Mouse (Mus musculus): Measurements from ENCODE around the gene 4930432K21Rik.

Gene 4930432K21Rik

GRCm38 (mm10) chr8:84147769-84148530 lies at the start of gene 4930432K21Rik, which contains the start of gene Cc2d1a:
TSS of gene 4930432K21Rik (plus strand) at chr8:84148025.
TSS of gene Cc2d1a (minus strand) at chr8:84147936.
- peak; percentile 94 for DNase-seq (ENCODE audit: inconsistent ontology term)

GRCm38 (mm10) chr8:84098376-84098775 lies 49.4 kb upstream of the 4930432K21Rik start:
- no peak for DNase-seq (ENCODE audit: inconsistent ontology term)

DNA sequence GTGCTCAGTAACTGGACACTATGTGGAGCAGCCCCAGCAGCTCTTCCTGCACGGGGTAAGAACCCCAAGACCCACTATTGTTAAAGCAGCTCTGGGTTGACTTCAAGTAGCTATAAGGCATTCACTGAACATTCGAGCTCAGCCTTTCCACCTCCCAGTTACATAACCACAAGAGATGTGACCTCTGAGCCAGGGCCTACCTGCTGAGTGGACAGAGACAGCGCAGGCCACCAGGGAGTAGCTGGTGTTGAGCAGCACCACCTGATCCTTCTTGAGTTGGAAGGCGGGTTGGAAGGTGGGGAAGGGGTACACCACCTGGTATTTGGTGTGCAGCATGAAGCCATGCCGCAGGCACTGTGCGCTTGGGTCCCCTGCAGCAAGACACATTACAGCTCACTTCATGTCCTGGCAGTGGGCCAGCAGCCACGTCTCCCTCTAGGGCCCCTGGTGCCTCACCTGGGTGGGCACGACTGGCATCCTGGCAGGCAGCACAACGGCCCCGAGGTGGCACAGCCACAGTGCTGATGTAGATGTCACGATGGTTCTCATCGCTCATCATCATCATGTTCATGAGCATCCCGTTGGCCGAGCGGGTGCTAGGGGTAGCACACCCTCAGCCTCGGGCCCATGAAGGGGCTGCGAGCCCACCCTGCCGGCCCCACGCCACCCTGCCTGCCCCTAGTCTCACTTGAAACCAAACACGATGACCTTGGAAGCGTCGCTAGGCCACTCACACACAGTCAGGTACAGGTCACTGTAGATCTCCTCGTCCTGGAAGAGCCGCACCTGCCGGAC lies 46.2 kb upstream of the 4930432K21Rik start:
- no peak for DNase-seq (ENCODE audit: inconsistent ontology term)

GRCm38 (mm10) chr8:84103601-84104000 lies 44.2 kb upstream of the 4930432K21Rik start:
- peak; percentile 42 for DNase-seq (ENCODE audit: inconsistent ontology term)

DNA sequence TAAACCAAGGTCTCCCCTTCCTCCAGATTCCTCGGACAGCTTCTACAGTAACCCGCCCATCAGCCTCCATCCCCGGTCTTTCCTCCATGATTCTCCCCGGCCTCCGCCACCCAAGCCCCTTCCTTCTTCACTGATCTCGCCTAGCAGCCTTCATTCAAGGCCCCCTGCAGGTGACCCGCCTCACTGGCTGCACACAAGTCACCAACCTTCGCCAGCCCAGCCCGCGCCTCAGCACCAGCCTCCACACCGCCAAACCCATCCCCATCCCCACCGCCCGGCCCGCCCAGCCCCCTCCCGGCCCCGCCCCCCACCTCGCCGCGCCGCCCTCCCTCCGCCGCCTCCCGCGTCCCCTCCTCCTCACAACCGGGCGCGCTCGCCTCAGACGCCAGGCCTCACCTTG lies 43.6 kb upstream of the 4930432K21Rik start:
- peak; percentile 81 for DNase-seq (ENCODE audit: inconsistent ontology term)

- DNase-seq (ENCODE audit: inconsistent ontology term): peak; percentile 99
Measured at GRCm38 (mm10) chr8:84104697-84105609, 42.9 kb upstream of the 4930432K21Rik start, which contains the start of gene Dcaf15. TSS of gene Dcaf15 (minus strand) at chr8:84104768.

GRCm38 (mm10) chr8:84105676-84106075 lies 42.1 kb upstream of the 4930432K21Rik start:
- DNase-seq (ENCODE audit: inconsistent ontology term): no peak

- DNase-seq (ENCODE audit: inconsistent ontology term): no peak
Measured at GRCm38 (mm10) chr8:84106216-84107040, 41.4 kb upstream of the 4930432K21Rik start.

DNA sequence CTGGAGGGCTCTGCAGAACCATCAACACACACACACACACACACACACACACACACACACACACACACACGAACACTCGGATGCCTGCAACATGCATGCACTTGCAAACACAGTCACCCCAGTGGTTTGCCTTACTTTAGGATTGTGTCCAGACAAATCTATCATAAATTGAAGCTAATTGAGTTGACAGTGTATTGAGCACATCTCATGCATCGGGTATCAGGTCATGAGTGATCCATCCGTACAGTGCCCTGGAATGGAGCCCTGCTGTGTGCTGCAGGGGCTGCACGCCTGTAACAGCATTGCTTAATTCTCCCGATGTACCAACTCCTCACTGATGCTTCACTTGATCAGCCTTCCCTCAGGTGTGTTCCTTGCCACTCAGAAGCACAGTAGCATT lies 32.2 kb upstream of the 4930432K21Rik start:
- DNase-seq (ENCODE audit: inconsistent ontology term): no peak

- DNase-seq (ENCODE audit: inconsistent ontology term): no peak
Measured at GRCm38 (mm10) chr8:84122151-84122550, 25.7 kb upstream of the 4930432K21Rik start.

DNA sequence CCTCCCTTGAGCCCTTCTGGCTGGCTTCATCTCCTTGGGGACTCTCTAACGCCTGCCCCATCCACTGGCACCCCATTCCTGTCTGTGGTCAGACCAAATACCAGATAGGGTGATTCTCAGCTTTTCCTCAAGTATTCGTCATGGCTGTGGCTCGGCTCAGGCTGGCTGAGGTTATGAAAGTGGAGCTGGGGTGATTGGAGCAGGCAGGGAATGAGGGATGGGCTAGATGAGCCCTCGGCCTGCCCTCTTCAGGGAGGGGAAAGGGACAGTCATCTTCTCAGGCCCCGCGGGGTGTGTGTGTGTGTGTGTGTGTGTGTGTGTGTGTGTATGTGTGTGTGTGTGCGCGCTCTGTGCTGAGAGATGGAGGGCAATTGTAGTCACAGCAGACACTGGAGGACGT lies 22.2 kb upstream of the 4930432K21Rik start, which contains the start of gene Podnl1:
Gene Podnl1, plus strand, starts transcription at position 334 of the 400 bp plus-strand sequence.
- peak; percentile 93 for DNase-seq (ENCODE audit: inconsistent ontology term)

GRCm38 (mm10) chr8:84126742-84127141 lies 21.1 kb upstream of the 4930432K21Rik start:
- DNase-seq (ENCODE audit: inconsistent ontology term): no peak

GRCm38 (mm10) chr8:84127202-84127901 lies 20.5 kb upstream of the 4930432K21Rik start:
- DNase-seq (ENCODE audit: inconsistent ontology term): no peak

DNA sequence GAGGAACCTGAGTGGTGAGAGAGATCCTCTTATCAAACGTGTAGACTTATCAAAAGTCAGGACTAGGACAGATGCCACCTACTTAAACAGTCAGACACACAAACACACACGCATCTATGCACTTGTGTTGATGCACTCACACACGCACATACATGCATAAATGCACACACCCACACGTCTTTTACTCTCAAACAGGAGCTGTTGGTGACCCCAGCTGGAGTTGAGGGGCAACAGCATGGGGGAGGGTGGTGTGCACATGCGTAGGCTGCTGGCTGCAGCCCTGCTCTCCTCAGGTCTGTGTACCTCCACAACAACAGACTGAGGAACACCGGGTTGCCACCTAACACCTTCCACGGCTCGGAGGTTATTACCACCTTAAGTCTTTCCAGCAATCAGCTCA lies 19.5 kb upstream of the 4930432K21Rik start:
- no peak for DNase-seq (ENCODE audit: inconsistent ontology term)

GRCm38 (mm10) chr8:84130806-84131205 lies 17.0 kb upstream of the 4930432K21Rik start:
- DNase-seq (ENCODE audit: inconsistent ontology term): peak; percentile 53

DNA sequence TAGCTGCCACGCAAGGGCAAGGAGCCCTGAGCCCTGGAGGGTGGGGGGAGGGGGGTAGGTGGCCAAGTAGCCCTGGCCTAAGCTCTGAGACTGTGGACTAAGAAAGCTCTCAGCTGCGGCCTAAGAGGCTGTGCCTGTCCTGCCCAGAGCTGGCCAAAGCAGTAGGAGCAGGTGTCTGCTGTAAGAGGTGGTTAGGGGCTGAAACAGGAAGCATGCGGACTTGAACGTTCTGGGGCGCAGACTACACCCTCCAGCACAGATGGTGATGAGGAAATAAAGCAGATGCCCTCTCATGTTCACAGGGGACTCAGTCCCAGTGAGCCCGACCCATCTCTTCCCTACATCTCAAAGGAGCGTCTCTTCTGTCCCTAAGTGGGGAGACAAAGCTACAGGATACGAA lies 15.6 kb upstream of the 4930432K21Rik start:
- no peak for DNase-seq (ENCODE audit: inconsistent ontology term)

DNA sequence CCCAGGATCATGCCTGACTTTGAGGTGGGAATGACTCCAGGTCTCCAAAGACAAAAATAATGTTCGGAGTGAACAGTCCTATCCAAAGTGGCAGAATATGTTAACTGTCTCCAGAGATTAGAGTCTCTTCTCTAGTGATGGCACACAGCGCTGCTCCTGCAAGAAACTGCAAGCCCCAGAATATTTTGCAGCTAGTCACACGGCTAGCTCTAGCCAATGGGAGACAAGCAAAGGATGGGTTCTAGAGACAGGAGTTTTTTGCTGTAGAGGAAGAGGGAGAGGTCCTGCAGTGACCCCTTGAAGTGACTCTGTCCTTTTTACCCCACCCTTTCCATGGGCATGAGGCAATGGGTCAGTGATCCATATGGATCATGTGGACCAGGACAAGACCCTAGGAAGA lies 10.0 kb upstream of the 4930432K21Rik start:
- DNase-seq (ENCODE audit: inconsistent ontology term): no peak

- DNase-seq (ENCODE audit: inconsistent ontology term): no peak
Measured at GRCm38 (mm10) chr8:84140838-84141237, 7.0 kb upstream of the 4930432K21Rik start.

DNA sequence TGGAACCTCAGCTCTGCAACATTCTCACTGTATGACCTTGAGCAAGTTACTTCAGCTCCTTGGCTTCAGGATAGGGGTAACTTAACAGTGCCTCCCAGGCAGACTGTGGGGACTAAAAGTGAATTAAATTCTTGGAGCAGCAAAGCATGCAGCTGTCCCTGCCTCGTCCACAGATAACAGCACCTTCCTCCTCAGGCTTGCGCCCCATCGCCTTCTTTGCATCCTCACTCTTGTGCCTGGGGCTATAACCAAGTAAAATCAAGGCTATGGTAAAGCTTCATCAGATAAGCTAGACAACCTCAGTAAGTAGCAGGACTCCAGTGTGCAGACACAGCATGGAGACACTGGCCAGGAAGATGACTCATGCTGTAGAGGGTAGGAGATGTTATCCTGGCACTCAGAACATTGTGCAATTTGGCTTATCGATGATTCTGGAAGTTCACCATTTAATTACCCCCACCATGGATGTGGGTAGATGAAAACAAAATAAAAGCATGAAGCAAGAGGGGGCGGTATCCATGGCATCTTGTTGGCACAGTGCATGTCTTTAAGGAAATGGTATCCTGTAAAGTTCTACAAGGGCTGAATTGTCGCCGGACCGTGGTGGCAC lies 3.1 kb upstream of the 4930432K21Rik start:
- DNase-seq (ENCODE audit: inconsistent ontology term): no peak
